Comparison of ENCODE assay signal across 13 mouse cellular contexts in genomic region chr2:19059246-19059645, GRCm38 (mm10).
DNase-seq lines count a peak whose midpoint lies in the region; ATAC-seq and TF ChIP-seq lines count a peak whose summit lies in the region.
"Had no signal": no experiment of that assay in that cellular context is flagged by ENCODE, and none has a peak within 500 bp of the region (broad histone marks: within the 10 kb centered on the region; RNA-seq: fewer than 3 reads in every experiment).

No protein-coding gene starts in this region.

- no peaks in the 10 kb centered on the region for H3K4me1 ChIP-seq in heart, embryonic 10.5 days
- peaks cover 42% of the 10 kb centered on the region for H3K4me1 ChIP-seq in G1E (ENCODE audit: insufficient read depth, low read depth, low read length)
- peaks cover 21% of the 10 kb centered on the region for H3K4me1 ChIP-seq in limb, embryonic 10.5 days
- H3K4me1 ChIP-seq: embryonic facial prominence, embryonic 15.5 days; hindbrain, embryonic 10.5 days had no signal

- TF ChIP-seq CTCF in G1E (IDR thresholded peaks at IDR 0.05; ENCODE audit: low read depth, low read length), result no peak

- no peaks in the 10 kb centered on the region for H3K9me3 ChIP-seq in heart, embryonic 10.5 days
- no peaks in the 10 kb centered on the region for H3K9me3 ChIP-seq in G1E (replicated peaks)
- no peaks in the 10 kb centered on the region for H3K9me3 ChIP-seq in limb, embryonic 10.5 days (replicated peaks)
- H3K9me3 ChIP-seq: embryonic facial prominence, embryonic 15.5 days; hindbrain, embryonic 10.5 days; lung, embryonic 15.5 days had no signal

- intact Hi-C loops in heart, postnatal 25 days (cut with DNase I), result no loop called here

- no peaks in the 10 kb centered on the region for H3K36me3 ChIP-seq in heart, embryonic 10.5 days
- no peaks in the 10 kb centered on the region for H3K36me3 ChIP-seq in G1E (replicated peaks)
- no peaks in the 10 kb centered on the region for H3K36me3 ChIP-seq in limb, embryonic 10.5 days
- H3K36me3 ChIP-seq: embryonic facial prominence, embryonic 15.5 days; hindbrain, embryonic 10.5 days; lung, embryonic 15.5 days had no signal

- DNase-seq in heart, embryonic 10.5 days (ENCODE audit: low spot score), result peak; percentile 41
- no peak for DNase-seq in heart, postnatal 25 days (ENCODE audit: low spot score)
- no peak for DNase-seq in G1E (ENCODE audit: low spot score)
- DNase-seq in limb, embryonic 10.5 days (ENCODE audit: low spot score), result no peak
- DNase-seq in layer of hippocampus, adult 9-10 months (ENCODE audit: low spot score), result no peak
- no peak for DNase-seq in kidney, adult 11 months
- DNase-seq in layer of hippocampus, postnatal 10 days (ENCODE audit: low spot score in 2 of 2), result no peak
- DNase-seq: cerebellum, postnatal 36 days had no signal

- 60% methylated on average over 5 of the region's 5 CpGs for WGBS in heart, embryonic 10.5 days
- 52% methylated on average over 5 of the region's 5 CpGs for WGBS in limb, embryonic 10.5 days

- no peaks in the 10 kb centered on the region for H3K27me3 ChIP-seq in heart, embryonic 10.5 days (ENCODE audit: insufficient read depth, poor library complexity, severe bottlenecking)
- peaks cover 14% of the 10 kb centered on the region for H3K27me3 ChIP-seq in G1E (ENCODE audit: insufficient read depth, low read length)
- H3K27me3 ChIP-seq in limb, embryonic 10.5 days (ENCODE audit: low read depth, poor library complexity, severe bottlenecking), result peaks cover 15% of the 10 kb centered on the region; the same call in 1 of the 2 replicates
- H3K27me3 ChIP-seq: embryonic facial prominence, embryonic 15.5 days; lung, embryonic 15.5 days had no signal

- no peak overlapping the region for H3K27ac ChIP-seq in heart, embryonic 10.5 days
- H3K27ac ChIP-seq in limb, embryonic 10.5 days, result peak overlapping the region; percentile 4; the same call in 1 of the 2 replicates
- H3K27ac ChIP-seq: embryonic facial prominence, embryonic 15.5 days; hindbrain, embryonic 10.5 days; lung, embryonic 15.5 days had no signal

- ATAC-seq in G1E (ENCODE audit: extremely low read depth, insufficient number of reproducible peaks, low FRiP score, poor library complexity, severe bottlenecking), result peak; percentile 15; the same call in 1 of the 2 replicates
- peak; percentile 78; the same call in 1 of the 2 replicates for ATAC-seq in neutrophil, adult 5-6 weeks (ENCODE audit: extremely low read depth, insufficient number of reproducible peaks, low FRiP score, poor library complexity, severe bottlenecking)
- ATAC-seq: intestine, embryonic 16.5 days had no signal

- no peak overlapping the region for H3K4me3 ChIP-seq in heart, embryonic 10.5 days
- H3K4me3 ChIP-seq in G1E (ENCODE audit: low read depth, low read length), result no peak overlapping the region
- H3K4me3 ChIP-seq in limb, embryonic 10.5 days, result no peak overlapping the region
- H3K4me3 ChIP-seq: embryonic facial prominence, embryonic 15.5 days; hindbrain, embryonic 10.5 days; lung, embryonic 15.5 days had no signal
